Mouse (Mus musculus) bone marrow, adult 2 months (tissue): ENCODE measurements around the gene Eif6.

Experiments
- CTCF ChIP-seq: fragments of 200-500 bp; IDR thresholded peaks from 2 replicates; pipeline ENCODE4 v1.5.1; 2011; ENCODE audit warnings: low read length, control low read depth; ENCODE audit not compliant: control insufficient read depth, insufficient read depth
- POLR2A ChIP-seq: fragments of 200-500 bp; IDR thresholded peaks from 2 replicates; pipeline ENCODE4 v1.6.1; 2011; ENCODE audit warnings: low read depth, mild to moderate bottlenecking, control low read depth, low read length, borderline replicate concordance; ENCODE audit not compliant: control insufficient read depth

GRCm38 (mm10) chr2:155869772-155870171 is 43.0 kb upstream of the Eif6 start:
- no peak for TF ChIP-seq CTCF
- TF ChIP-seq POLR2A, result no peak
